Mouse (Mus musculus): ENCODE data around the gene Csad.

- peak; percentile 63; the same call in 1 of the 3 replicates for TF ChIP-seq GATA1 (IDR thresholded peaks at IDR 0.05; ENCODE audit: borderline replicate concordance, low read length)
- no peak for TF ChIP-seq FLI1 (IDR thresholded peaks at IDR 0.05; ENCODE audit: low read length)
These were observed 34.7 kb upstream of the Csad start for GRCm38 (mm10) chr15:102239260-102239590.
